In genomic region chr10:91384372-91384771, GRCm38 (mm10) we compare ENCODE assay signal across 7 mouse cellular contexts.
DNase-seq lines count a peak whose midpoint lies in the region; ATAC-seq and TF ChIP-seq lines count a peak whose summit lies in the region.

No protein-coding gene starts in this region.

- TF ChIP-seq POLR2A in brain, embryonic 14.5 days (IDR thresholded peaks at IDR 0.05; ENCODE audit: borderline replicate concordance, extremely low read depth, insufficient read depth, insufficient read length, poor library complexity, severe bottlenecking): no peak

- WGBS in intestine, embryonic 16.5 days: 61% methylated on average over 2 of the region's 2 CpGs

- no peak overlapping the region for H3K9ac ChIP-seq in intestine, embryonic 16.5 days (ENCODE audit: low read depth, low read length)

- no peak overlapping the region for H3K4me2 ChIP-seq in intestine, embryonic 16.5 days (ENCODE audit: low read depth, low read length)

- peak; percentile 10 for DNase-seq in left cerebral cortex, adult 11 months (ENCODE audit: low spot score)
- no peak for DNase-seq in left cerebral cortex, adult 2 months (ENCODE audit: extremely low spot score in 1 of 2, low spot score in 2 of 2)
- DNase-seq in brain, embryonic 14.5 days (ENCODE audit: low read depth): peak; percentile 70
- peak; percentile 84 for DNase-seq in embryo, embryonic 10 days (ENCODE audit: low spot score)
- peak; percentile 18 to 38 for DNase-seq in left cerebral cortex, postnatal 10 days (ENCODE audit: extremely low spot score in 1 of 2, low spot score in 2 of 2)
- DNase-seq in right cerebral cortex, postnatal 4 days: peak; percentile 19

- no peak overlapping the region for H3K4me3 ChIP-seq in left cerebral cortex, adult 2 months
- no peak overlapping the region for H3K4me3 ChIP-seq in intestine, embryonic 16.5 days (ENCODE audit: low read length)

- no peak overlapping the region for H3K27ac ChIP-seq in left cerebral cortex, adult 2 months
- H3K27ac ChIP-seq in intestine, embryonic 16.5 days (ENCODE audit: low read length): no peak overlapping the region

- no peak for TF ChIP-seq CTCF in left cerebral cortex, adult 2 months (IDR thresholded peaks at IDR 0.05)
- no peak for TF ChIP-seq CTCF in brain, embryonic 14.5 days (IDR thresholded peaks at IDR 0.05; ENCODE audit: borderline replicate concordance, extremely low read depth, insufficient read depth, insufficient read length)

- no peaks in the 10 kb centered on the region for H3K36me3 ChIP-seq in intestine, embryonic 16.5 days (ENCODE audit: control insufficient read depth, insufficient read depth, low read length)

- no peaks in the 10 kb centered on the region for H3K9me3 ChIP-seq in intestine, embryonic 16.5 days (ENCODE audit: control insufficient read depth, low read length)

- H3K27me3 ChIP-seq in intestine, embryonic 16.5 days (replicated peaks; ENCODE audit: control insufficient read depth, insufficient read depth, low read length): no peaks in the 10 kb centered on the region

- intact Hi-C loops in left cerebral cortex, adult 2 months (cut with DNase I): no loop called here
- intact Hi-C loops in left cerebral cortex, postnatal 10 days (cut with DNase I): no loop called here

- no peaks in the 10 kb centered on the region for H3K4me1 ChIP-seq in intestine, embryonic 16.5 days (ENCODE audit: control insufficient read depth, insufficient read depth, low read length)

- no peak for ATAC-seq in intestine, embryonic 16.5 days

Comparison
In these comparisons a context has a peak if more than half of its experiments do, and no peak if none do; other contexts are left out.
1. DNase-seq: peak in left cerebral cortex, adult 11 months (single experiment), brain, embryonic 14.5 days (single experiment), embryo, embryonic 10 days (single experiment), left cerebral cortex, postnatal 10 days (2 of 2) and right cerebral cortex, postnatal 4 days (single experiment); none in left cerebral cortex, adult 2 months (0 of 2).